Mouse (Mus musculus): Measurements from ENCODE around the gene Rmi2. TPM values are rescaled to one million over a fixed set of nuclear protein-coding genes. Genes with fewer than 3 reads are reported as not detected.
"Not testable (repeated sequence)": the region's sequence is repeated elsewhere in the genome, so short reads cannot be mapped to it uniquely, and the experiment has no call there.

Gene Rmi2
- total RNA-seq (2021) (under 1 TPM; 0.38 to 0.46 TPM), polyA plus RNA-seq (2012; rRNA removed) (0.77 and 1.3 TPM in 2 replicates)
- long read RNA-seq = 0 reads

DNA sequence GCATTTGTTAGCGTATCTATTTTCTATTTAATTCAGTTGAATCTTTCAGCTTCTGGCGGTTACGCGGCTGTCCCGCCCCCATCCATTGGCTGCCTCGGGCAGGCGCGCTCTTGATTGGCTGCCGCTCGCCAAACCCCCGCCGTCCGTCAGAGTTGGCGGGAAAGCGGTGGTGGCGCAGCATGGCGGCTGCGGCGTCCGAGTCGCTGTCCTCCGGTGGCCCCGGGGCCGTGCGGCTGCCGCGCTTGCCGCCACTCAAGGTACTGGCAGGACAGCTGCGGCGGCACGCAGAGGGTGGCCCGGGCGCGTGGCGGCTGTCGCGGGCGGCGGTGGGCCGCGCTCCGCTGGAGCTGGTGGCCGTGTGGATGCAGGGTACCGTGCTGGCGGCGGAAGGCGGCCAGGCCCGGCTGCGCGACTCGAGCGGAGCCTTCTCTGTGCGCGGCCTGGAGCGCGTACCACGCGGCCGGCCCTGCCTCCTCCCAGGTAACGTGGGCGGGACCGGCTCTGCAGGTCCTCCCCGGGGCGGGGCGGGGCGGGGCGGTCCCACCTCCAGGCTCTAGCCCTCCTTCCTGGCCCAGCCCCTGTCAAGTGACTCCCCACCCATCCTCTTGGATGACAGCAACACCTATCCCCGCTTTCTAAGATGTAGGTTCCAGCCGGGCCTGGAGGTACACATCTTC is at the start of gene Rmi2:
Rmi2 (plus strand) TSS at position 149 of the 677 bp plus-strand sequence.
- DNase-seq = peak; percentile 93

DNA sequence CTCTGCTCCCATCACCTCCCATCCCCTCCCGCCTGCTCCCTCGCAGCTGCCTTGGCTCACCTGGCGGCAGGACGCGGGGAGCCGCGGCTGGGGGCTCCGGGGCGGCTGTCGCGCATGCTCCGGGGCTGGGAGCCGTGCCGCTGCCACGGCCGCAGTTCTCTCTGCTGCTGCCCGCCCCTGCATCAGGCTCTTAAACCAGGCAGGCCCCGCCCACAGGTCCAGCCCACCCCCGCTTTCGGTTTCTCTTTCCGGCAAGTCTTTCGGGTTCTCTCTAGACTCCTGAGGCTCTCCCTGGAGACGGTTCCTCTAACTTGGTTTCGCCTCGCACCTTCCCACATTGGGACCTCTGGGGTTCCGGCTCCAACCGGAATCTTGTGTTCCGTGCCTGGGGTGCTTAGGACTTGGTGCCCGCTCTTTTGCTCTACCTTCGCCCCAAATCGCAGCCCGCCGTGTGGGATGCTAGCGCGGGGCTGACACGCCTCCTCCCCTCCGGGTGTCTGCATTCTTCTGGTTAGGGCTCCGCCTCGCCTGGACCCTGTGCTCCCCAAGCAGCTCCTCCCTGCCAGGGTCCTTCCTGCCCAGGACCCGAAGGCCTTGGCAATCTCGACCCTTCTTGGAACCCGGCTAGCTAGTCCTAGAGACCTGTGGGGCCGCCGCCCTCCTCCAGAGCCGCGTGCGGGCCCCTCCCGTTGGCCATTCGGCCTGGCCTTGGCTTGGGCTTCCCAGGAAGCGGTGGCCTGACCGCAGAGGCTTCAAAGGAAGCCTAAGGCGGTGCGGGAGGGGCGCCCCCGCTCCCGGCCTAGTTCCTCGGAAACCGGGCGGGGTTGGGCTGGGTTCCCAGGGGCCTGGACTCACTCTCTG is 49.3 kb upstream of the Rmi2 start, which contains the start of gene Socs1:
Socs1 (minus strand) TSS at position 166 of the 861 bp plus-strand sequence.
- peak; percentile 96 for DNase-seq

DNA sequence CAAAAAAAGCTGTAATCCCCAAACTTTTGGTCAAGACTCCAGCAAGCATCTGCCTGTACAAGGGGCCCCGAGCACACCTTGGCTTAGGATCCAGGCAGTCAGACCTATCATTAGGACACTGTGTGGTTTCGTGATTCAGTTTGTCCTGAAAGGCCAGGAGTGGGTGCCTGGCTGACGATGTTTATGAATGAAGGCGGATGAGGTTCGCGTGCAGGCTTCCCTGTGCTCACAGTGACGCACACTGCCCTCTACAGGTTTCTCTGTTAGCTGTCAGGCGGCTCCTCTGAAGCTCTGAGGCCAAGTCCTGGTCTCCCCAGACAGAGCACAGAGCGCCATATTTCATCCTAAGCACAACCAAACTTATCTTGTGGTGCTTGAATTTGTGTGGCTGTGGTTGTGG is 48.6 kb upstream of the Rmi2 start:
- DNase-seq = peak; percentile 89

DNA sequence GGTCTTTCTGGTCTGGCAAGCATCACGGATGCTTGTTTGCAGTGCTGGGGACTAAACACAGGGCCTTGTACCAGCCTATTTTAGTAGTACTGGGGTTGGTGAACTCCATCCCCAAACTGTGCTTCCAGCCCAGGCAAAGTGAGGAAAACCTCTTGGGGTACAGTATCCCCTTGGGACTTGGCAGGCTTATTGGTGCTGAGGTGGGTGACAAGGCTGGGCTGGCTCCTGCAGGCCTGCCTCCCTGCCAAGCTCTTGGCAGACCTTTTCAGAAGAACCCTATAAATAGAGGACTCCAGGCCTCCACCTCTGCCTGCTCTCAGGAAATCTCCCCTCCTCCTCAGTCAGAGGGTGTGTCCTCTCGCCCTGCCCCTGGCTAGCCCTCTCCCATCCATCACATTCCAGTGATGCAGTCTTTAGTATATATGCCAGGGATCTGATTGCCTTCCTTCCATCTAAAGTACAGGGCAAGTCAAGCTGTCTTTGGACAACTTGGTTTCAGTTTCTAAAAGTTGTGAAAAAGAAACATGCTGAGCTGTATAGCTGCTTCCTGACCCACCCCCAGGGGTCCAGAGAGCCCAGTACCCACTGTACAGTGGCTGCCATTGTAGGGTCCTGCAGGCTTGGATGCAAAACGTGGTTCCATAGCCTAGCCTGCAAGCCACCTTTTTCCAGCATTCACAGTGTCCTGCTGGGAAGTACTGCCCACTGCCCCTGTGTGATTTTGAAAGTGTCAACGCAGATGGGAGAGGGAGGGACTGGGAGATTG is 47.9 kb upstream of the Rmi2 start:
- peak; percentile 35 for DNase-seq

DNA sequence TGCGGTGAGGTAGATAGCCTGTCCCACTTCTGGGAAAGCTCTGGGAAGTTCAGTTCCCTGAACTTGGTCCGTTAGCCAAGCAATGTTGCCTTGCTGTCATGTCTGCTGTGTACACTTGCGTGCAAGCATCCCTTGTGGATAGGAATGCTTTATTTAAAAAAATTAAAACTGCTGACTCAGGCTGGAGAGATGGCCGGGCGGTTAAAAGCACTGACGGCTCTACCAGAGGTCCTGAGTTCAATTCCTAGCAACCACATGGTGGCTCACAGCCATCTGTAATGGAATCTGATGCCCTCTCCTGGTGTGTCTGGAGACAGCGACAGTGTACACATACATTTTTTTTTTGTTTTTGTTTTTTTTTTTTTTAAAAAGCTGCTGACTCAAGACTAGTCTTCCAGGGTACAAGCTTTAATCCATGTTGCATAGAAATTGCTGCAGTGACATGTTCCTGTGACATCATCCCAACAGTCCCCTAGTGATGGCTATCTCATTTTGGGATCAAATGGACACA is 47.3 kb upstream of the Rmi2 start:
- DNase-seq = no peak

DNA sequence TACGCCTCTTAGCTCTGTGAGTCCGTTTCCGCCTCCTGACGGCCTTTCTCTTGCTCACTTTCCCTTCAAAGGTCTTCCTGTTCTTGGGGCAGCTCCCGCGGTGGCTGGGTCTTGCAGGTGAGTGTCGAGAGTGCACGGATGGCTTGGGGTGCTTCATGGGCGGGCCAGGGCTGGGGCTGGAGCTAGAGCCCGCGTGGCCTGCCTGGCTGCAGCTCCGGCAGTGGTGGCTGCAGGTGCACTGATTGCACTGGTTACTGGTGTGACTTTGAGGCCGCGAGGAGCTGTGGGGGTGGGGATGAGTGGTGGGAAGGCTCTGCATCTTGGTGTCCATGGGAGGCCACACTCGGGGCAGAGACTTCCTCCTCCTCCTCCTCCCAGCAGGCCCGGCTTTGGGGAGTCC is 46.6 kb upstream of the Rmi2 start, which contains the start of gene Tnp2:
Tnp2 (minus strand) TSS at position 390 of the 400 bp plus-strand sequence.
- no peak for DNase-seq

DNA sequence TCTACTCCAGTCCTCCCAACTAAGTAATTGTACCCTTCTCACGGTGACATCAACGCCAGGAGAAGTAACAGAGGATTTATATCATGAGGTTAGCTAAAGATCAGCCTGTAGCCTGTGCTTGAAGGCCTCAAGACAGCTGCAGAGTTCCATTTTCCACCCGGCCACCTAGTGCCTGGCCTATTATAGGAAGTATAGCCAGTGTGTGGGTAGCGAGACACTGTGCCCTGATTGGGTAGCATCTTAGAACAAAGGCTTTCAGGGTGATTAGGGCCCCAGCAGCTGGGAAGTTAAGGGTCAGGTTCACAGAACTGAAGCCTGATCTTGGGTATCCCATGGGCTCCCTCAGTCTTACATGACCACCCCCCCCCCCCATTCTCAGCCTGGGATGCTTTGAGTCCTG is 46.0 kb upstream of the Rmi2 start:
- DNase-seq = no peak

DNA sequence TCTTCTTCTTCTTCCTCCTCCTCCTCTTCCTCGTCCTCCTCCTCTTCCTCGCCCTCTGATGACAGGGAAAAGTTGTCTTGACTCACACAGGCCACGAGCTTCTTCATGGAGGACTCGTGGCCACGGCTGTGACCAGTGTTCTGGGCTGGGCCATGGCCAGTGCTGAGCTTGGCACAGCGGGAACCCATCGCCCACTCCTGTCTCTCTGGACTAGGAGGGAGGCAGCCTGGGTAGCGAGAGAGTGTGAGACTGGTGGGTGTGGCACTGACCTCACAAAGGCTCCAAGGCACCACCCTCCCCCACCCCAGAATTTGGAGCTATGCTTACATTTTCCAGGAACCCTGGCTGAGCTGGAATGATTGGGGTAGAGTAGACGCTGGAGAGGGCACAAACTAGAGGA is 44.2 kb upstream of the Rmi2 start, which contains the start of gene Prm3:
Prm3 (minus strand) TSS at position 213 of the 400 bp plus-strand sequence.
- no peak for DNase-seq

DNA sequence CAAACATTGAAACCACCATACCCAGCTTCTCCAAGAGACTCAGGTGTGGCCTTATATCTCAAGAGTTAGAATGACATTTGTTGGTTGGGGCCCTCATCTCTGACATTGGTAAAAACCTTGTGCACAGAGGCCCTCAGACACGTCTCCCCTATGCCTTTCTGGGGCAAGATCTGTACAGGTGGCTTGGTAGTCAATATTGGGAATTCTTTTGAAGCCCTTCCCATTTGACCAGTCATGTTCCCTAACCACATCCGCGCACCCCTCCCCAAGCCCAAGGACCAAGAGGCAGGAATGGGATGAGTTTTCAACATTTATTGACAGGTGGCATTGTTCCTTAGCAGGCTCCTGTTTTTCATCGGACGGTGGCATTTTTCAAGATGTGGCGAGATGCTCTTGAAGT is 38.8 kb upstream of the Rmi2 start, which contains the start of gene Prm2:
Prm2 (minus strand) TSS at position 101 of the 400 bp plus-strand sequence.
- DNase-seq = no peak

DNA sequence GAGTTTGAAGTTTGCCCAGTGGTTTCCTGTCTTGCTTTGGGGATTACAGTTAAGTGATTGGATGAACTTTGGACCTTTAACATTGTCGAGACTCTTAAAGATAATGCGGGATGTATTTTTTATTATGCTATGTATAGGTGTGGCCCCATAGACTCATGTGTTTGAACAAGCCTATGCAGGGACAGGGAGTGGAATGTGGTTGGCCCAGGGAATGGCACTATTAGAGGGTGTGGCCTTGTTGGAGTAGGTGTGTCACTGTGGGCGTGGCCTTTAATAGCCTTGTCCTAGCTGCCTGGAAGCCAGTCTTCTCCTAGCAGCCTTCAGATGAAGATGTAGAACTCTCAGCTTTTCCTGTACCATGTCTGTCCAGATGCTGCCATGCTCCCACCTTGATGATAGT is 32.4 kb upstream of the Rmi2 start:
- DNase-seq = not testable (repeated sequence)

DNA sequence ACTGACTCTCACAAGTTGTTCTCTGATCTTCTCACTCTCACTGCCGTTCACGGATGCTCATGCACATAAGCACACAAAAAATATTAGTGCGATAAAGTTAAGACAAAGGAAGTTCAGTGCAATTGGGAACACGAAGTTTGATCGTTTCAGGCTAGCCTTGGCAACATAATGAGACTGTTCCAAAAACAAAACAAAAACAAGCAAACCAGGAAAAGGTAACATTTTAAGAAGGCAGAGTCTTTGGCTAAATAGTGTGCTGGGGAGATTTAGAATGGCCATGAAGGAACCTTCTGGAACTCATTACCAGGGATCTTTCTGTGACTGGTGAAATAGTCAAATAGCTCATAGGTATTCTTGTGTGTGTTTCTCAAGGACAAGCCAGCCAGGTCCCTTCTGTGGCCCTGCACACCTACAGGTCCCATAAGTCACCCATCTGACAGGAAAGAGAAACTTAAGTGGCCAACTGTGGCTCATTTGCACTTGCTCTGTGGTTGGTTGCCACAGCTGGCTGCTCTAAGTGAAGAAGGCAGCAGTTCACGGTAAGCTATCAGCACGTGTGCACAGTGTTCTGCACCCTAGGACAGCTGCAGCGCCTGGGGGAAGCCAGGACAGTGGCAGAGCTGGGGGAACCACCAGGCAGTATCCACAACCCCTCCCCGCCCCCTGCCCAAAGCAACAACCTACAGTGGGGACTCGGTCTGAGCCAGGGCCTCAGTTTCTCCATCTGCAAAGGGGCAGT is 28.9 kb upstream of the Rmi2 start, which contains the start of gene Prm1:
Prm1 (minus strand) TSS at position 51 of the 739 bp plus-strand sequence.
- DNase-seq = no peak

DNA sequence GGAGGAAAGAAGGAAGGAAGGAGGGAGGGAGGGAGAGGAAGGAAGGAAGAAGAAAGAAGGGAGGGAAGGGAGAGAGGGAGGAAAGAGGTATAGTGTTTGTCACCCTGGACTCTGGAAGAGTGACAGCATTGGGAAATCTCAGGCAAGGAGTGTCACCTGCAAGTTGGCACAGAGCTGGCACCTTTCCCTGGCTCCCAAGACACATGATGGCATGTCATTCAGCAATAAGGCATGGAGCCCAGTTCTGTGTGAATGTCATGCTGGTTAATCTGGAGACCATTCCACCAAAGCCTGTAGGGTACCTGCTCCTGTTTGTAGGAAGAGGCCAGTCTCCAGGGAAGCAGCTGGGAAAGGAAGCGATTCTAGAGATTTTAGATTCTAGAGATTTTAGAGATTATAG is 24.5 kb upstream of the Rmi2 start:
- no peak for DNase-seq

DNA sequence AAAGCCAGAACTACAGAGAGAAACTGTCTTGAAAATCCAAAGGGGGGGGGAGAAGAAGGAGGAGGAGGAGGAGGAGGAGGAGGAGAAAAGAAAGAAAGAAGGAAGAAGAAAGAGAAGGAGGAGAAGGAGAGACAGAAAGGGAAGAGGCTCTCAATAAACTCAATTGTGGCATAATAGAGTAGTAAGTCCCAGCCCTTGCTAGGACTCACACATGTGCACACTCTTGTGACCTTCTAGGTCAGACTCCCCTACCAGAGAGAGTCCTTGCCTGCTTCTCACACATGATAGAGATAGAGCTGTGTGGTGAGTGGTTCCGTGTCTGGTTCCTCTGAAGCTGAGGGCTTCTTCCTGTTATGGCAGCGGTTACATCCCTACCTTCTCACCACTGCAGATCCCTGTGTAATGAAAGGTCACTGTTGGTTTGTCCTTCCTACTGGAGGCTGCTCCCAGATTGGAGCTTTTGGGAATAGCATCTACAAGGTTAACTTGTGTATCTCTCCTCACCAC is 21.9 kb upstream of the Rmi2 start, which contains the start of gene Gm11172:
Gm11172 (plus strand) TSS at position 51 of the 507 bp plus-strand sequence.
- no peak for DNase-seq

DNA sequence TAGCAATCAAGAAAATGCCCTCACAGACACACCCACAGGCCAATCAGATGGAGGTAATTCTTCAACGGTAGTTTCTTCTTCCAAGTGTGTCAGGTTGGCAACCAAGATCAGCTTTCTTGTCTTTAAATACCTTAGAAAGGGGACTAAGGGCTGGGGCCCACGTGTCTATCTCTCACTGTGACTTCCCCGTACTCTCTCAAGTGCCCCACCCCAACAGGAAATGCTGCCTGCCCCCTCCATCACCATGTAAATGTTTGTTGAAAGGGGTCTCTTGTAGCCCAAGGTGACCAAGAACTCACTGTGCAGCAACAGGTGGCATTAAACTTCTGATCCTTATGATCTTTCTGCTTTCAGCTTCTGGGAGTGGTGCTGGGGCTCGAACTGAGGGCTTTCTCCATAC is 21.1 kb upstream of the Rmi2 start:
- no peak for DNase-seq

DNA sequence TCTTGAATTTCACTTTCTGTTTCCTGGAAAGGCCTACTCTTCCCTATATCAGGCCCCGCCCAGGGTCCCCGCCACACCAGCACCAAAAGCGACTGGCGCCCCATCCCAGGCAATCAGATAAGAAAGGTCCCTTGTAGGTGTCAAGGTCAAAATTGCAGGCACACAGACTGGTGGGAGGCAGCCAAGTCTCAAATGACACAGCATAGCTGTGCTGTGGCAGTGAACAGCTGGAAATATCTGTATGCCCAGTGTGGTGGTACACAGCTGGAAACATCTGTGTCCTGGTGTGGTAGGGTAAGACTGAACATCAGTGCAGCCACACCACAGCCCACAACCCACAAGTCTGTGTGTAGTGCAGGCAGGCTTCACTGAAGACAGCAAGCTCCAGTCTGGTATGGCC is 20.0 kb upstream of the Rmi2 start:
- DNase-seq = peak; percentile 62

DNA sequence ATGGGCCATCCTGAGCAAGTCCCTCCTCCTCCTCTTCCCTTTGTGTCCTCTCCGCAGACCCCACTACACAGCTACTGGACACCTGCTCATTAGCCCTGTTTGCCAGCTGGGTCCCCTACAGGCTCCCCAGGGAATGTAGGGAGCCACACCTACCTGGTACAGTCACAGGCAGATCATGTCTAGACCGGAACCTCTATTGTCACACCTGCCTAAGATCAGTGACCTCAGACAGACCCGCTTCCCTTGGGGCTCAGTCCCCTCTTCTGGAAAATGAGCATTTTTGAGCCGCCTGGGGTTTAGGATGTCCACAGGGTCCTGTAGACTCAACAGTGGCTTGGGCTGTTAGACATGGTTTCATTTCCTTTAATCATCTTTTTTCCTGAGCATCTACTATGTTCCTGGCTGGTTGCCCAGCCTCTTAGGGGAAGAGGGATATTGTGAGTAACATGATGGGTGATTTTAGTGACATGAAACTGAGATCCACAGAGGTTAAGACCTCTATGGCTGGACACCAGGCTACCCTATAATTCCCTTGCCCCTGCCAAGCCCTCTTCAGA is 16.2 kb upstream of the Rmi2 start:
- no peak for DNase-seq

DNA sequence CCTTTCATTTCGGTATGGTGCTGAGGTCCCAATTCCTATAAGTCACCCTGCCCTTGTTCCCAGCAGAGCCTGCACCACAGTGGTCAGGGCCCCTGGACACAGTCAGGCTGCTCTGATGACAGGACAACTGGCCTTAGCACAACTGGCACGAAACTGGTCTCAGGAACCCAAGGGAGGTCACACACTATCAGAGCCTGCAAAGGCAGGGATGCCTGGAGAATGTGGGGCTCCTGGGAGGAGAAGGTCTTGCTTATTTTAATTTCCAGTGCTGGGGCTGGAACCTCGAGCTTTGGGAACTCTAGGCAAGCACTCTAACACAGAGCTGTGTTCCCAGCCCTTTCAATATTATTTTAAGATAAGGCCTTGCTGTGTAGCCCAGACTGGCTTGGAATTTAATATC is 14.9 kb upstream of the Rmi2 start:
- no peak for DNase-seq

DNA sequence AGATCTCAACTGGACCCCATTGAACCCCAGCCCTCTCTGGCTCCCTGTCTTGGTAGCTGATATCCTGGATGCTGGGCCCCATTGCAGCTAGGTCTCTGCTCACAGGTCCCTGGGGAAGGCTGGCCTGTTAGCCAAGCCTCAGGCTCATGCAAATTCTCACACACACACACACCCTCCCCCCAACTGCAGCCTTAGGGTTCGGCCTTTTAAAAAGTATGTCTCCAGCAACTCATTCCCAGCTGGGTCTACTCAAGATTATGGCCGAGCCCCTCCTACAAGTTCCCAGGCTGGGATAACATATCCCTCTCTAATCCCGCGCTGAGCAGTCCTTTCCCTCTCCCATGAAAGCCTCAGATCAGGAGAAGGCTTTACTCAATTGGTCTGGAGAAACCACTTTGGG is 13.5 kb upstream of the Rmi2 start:
- no peak for DNase-seq

DNA sequence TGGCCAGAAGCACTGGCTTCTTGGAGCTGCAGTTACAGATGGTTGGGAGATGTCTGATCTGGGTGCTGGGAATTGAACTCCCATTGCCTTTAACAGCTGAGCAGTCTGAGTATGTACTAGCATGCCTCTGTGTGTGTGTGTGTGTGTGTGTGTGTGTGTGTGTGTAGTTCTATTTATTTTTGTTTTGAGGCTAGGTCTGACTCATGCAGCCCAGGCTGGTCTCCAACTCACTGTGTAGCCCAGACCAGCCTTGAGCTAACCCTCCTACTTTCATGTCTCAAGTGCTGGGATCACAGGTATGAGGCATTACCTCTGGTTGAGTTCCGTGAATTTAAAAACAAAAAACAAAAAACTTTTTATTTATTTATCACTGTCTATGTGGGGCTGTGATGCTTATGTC is 10.3 kb upstream of the Rmi2 start:
- no peak for DNase-seq

DNA sequence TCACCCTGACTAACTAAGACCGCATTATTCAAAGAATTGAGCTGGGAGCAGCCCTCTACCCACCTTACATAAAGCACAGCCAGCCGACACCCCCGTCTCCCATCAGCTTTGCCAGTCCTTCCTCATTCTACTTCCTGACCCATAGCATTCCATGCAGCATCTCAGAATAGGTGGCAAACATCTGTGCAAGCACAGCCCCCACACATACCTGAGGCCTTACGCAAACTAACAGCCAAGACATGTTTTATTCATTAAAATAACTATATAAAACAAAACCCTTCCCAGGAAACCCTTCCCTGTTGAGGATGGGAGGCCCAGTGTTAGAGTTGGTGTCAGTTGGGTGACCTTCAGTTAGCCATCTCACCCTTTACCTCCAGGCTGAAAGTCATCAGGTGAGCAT is 9.0 kb upstream of the Rmi2 start:
- DNase-seq = no peak

DNA sequence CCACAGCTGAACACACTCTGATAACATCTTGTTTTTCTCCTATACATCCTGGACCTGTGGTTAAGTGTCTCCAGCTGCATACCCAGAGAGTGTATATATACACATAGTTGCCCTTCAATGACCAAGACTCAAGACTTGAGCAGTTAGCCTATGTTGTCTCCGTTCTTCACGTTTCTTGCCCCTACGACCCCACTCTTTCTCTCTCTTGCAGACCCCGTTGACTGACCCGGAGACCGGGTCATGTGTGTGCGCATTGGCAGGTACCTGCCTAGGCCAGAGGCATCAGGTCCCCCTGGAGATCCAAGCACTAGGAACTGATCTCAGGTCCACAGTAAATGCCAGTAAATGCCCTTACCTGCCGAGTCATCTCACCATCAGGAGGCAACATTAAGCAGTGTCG is 7.6 kb upstream of the Rmi2 start:
- DNase-seq = no peak

Measured in adrenal gland, adult 2 months (tissue).